Mouse (Mus musculus): ENCODE measurements around the gene Hist1h2ag.

DNA sequence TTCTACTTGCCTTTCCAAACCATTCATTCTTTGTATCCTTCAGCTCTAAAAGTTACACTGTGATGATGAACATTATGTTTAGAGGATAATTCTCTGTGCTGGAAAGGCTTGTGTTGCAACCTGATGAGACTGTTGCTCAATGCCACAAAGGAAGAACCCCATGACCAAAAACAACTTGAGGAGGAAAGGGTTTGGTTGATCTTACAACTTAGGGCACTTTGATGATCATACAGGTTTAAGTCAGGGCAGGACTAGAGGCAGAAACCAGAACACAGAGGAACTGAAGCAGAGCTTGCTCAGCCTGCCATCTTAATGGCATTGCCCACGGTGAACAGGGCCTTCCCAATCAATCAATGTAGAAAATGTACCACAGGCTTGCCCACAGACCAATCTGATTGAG lies 18.7 kb upstream of the Hist1h2ag start:
- no peak for TF ChIP-seq CTCF (IDR thresholded peaks at IDR 0.05; ENCODE audit: borderline replicate concordance, insufficient read depth, low read depth, low read length)
- TF ChIP-seq POLR2A (IDR thresholded peaks at IDR 0.05; ENCODE audit: borderline replicate concordance, insufficient read depth, low read length): no peak
